Mouse (Mus musculus) heart, postnatal 36 days (tissue): ENCODE measurements around the gene Ncoa4. TPM values are rescaled to one million over a fixed set of nuclear protein-coding genes. Genes with fewer than 3 reads are reported as not detected.
A peak's percentile ranks its signal among the peaks of the same experiment; 100 is the strongest.
"Not testable (repeated sequence)": the region's sequence is repeated elsewhere in the genome, so short reads cannot be mapped to it uniquely, and the experiment has no call there.

ENCODE experiments used
- DNase-seq, 2 experiments: peaks; one replicate each; pipeline ENCODE4 v3.0.0; 2021 to 2022
- intact Hi-C: fragments of 180-260 bp; cut with DNase I; formaldehyde crosslinking; loops from one replicate; pipeline ENCODE4 v1.15.1; 2025
- total RNA-seq, 2 experiments: library from RNA; stranded (reverse); gene quantifications; 2 replicates each; pipeline ENCODE4 v1.2.3; 2021

Gene Ncoa4
- total RNA-seq, 2 experiments from 2014 or later = 124 to 126 TPM

GRCm38 (mm10) chr14:32190627-32191391 is 31.1 kb downstream of the Ncoa4 start:
- DNase-seq = no peak
- intact Hi-C loops = loop anchor here (2.0 kb wide), 1 partner anchor 68 kb away; no protein-coding TSS in a partner anchor

- intact Hi-C loops = loop anchor here (2.0 kb wide), 1 partner anchor 69 kb away; no protein-coding TSS in a partner anchor
- DNase-seq = no peak
Measured at GRCm38 (mm10) chr14:32191926-32192325, 32.3 kb downstream of the Ncoa4 start.

GRCm38 (mm10) chr14:32192437-32192836 is 32.8 kb downstream of the Ncoa4 start:
- intact Hi-C loops = no loop called here

GRCm38 (mm10) chr14:32193557-32193956 is 33.9 kb downstream of the Ncoa4 start:
- DNase-seq, intact Hi-C loops: not testable (repeated sequence)

More at GRCm38 (mm10) chr14:32192437-32192836, 32.8 kb downstream of the Ncoa4 start:
- peak; percentile 51 to 63 for DNase-seq

- DNase-seq = no peak
- intact Hi-C loops = loop anchor here (5.0 kb wide), 1 partner anchor 39 kb away; no protein-coding TSS in a partner anchor
Measured at GRCm38 (mm10) chr14:32201354-32201753, 41.7 kb downstream of the Ncoa4 start.

GRCm38 (mm10) chr14:32201791-32202451 is 42.3 kb downstream of the Ncoa4 start, which contains the start of the genes Timm23 and Parg:
Timm23 (minus strand) TSS chr14:32201898.
Parg (plus strand) TSS chr14:32201949.
- DNase-seq = peak; percentile 88 to 90
- intact Hi-C loops = loop anchor here (5.0 kb wide), 1 partner anchor 40 kb away; no protein-coding TSS in a partner anchor

GRCm38 (mm10) chr14:32226601-32227000 is 66.9 kb downstream of the Ncoa4 start:
- DNase-seq = no peak
- intact Hi-C loops = no loop called here

GRCm38 (mm10) chr14:32228996-32229395 is 69.3 kb downstream of the Ncoa4 start:
- peak; percentile 46 to 71 for DNase-seq

More at GRCm38 (mm10) chr14:32228996-32229395, 69.3 kb downstream of the Ncoa4 start:
- intact Hi-C loops = loop anchor here (1.0 kb wide), 1 partner anchor 253 kb away; no protein-coding TSS in a partner anchor

Other genes starting within 250 kb of the Ncoa4 start
- 10 to 100 TPM; 15.0 to 21.3 TPM for gene Galnt15, start 130.9 kb upstream of the Ncoa4 start, total RNA-seq
- gene Oxnad1, start 74.5 kb upstream of the Ncoa4 start, total RNA-seq = 10 to 100 TPM; 46.7 to 57.4 TPM
- gene Dph3, start 74.1 kb upstream of the Ncoa4 start, total RNA-seq = 10 to 100 TPM; 83.9 to 94.1 TPM
- gene Msmb, start 17.8 kb upstream of the Ncoa4 start, total RNA-seq = not detected
- 100 to 1,000 TPM; 218 to 234 TPM for gene Timm23, start 42.0 kb downstream of the Ncoa4 start, total RNA-seq
- gene Parg, start 42.1 kb downstream of the Ncoa4 start, total RNA-seq = 10 to 100 TPM; 17.4 to 19.9 TPM
- gene Ogdhl, start 162.2 kb downstream of the Ncoa4 start, total RNA-seq = 100 to 1,000 TPM in 1 of 2 experiments, 10 to 100 TPM in 1; 75.2 to 109 TPM
- not detected for gene 1700024G13Rik, start 228.5 kb downstream of the Ncoa4 start, total RNA-seq